Mouse (Mus musculus) liver, embryonic 14.5 days (tissue): ENCODE measurements around the gene Kbtbd2.

Experiments
- CTCF ChIP-seq: IDR thresholded peaks from 2 replicates; pipeline ENCODE4 v1.5.1; 2016; ENCODE audit warnings: antibody characterized with exemption, low read depth, control low read depth
- EP300 ChIP-seq: IDR thresholded peaks from 2 replicates; pipeline ENCODE4 v1.6.1; 2016; ENCODE audit warnings: antibody characterized with exemption, low read depth

GRCm38 (mm10) chr6:56825657-56826056 is 28.0 kb upstream of the Kbtbd2 start:
- TF ChIP-seq CTCF (no peak), EP300 (no peak)
